Mouse (Mus musculus): Measurements from ENCODE around the gene C2cd5. TPM values are rescaled to one million over a fixed set of nuclear protein-coding genes. Genes with fewer than 3 reads are reported as not detected.

Gene C2cd5
- total and polyA plus RNA-seq, 2 experiments from 2014 or later, result 22.9 to 41.4 TPM

GRCm38 (mm10) chr6:142963480-142964075 lies 136.4 kb downstream of the C2cd5 start:
- DNase-seq (ENCODE audit: low spot score) (no peak), ATAC-seq (ENCODE audit: low FRiP score) (peak; percentile 2; the same call in 1 of the 2 replicates)
- WGBS, result 12% methylated on average over 28 of the region's 30 CpGs
- peaks cover 17% of the 10 kb centered on the region for H3K4me1 ChIP-seq (ENCODE audit: insufficient read depth, low read length)
- TF ChIP-seq CTCF (IDR thresholded peaks at IDR 0.05), result no peak
- peak overlapping the region; percentile 96 for H3K27ac ChIP-seq (ENCODE audit: low read depth, low read length)
- peak overlapping the region; percentile 81 for H3K4me2 ChIP-seq (ENCODE audit: low read depth, low read length, poor library complexity, severe bottlenecking)
- no peaks in the 10 kb centered on the region for H3K27me3 ChIP-seq (ENCODE audit: insufficient read depth, low read length)
- peak overlapping the region; percentile 73 for H3K4me3 ChIP-seq (ENCODE audit: low read depth, low read length)
- no peaks in the 10 kb centered on the region for H3K36me3 ChIP-seq (ENCODE audit: insufficient read depth, low read length)
- H3K9me3 ChIP-seq (ENCODE audit: low read length), result no peaks in the 10 kb centered on the region
- peak overlapping the region; percentile 89 for H3K9ac ChIP-seq (replicated peaks; ENCODE audit: low read length, poor library complexity, severe bottlenecking)

- H3K4me2 ChIP-seq (ENCODE audit: low read depth, low read length, poor library complexity, severe bottlenecking), result peak overlapping the region; percentile 81
- H3K4me1 ChIP-seq (ENCODE audit: insufficient read depth, low read length), result peaks cover 17% of the 10 kb centered on the region
- 87% methylated on average over 14 of the region's 14 CpGs for WGBS
- 0 out of 2 replicates have a peak, but pooled peaks cover 3% of the 10 kb centered on the region for H3K36me3 ChIP-seq (ENCODE audit: insufficient read depth, low read length)
- peak overlapping the region; percentile 73 for H3K4me3 ChIP-seq (ENCODE audit: low read depth, low read length)
- no peaks in the 10 kb centered on the region for H3K9me3 ChIP-seq (ENCODE audit: low read length)
- no peak for ATAC-seq (ENCODE audit: low FRiP score)
- no peak for TF ChIP-seq CTCF (IDR thresholded peaks at IDR 0.05)
- H3K27ac ChIP-seq (ENCODE audit: low read depth, low read length), result no peak overlapping the region
- no peak for DNase-seq (ENCODE audit: low spot score)
- peak overlapping the region; percentile 89; the same call in 1 of the 2 replicates for H3K9ac ChIP-seq (replicated peaks; ENCODE audit: low read length, poor library complexity, severe bottlenecking)
- H3K27me3 ChIP-seq (ENCODE audit: insufficient read depth, low read length), result no peaks in the 10 kb centered on the region
These were observed 137.1 kb downstream of the C2cd5 start for GRCm38 (mm10) chr6:142962881-142963280.

- no peak overlapping the region; the same call in 1 of the 2 replicates for H3K27ac ChIP-seq (ENCODE audit: low read depth, low read length)
- no peaks in the 10 kb centered on the region for H3K27me3 ChIP-seq (ENCODE audit: insufficient read depth, low read length)
- H3K9me3 ChIP-seq (ENCODE audit: low read length), result no peaks in the 10 kb centered on the region
- H3K4me3 ChIP-seq (ENCODE audit: low read depth, low read length), result peak overlapping the region; percentile 73
- H3K4me1 ChIP-seq (ENCODE audit: insufficient read depth, low read length), result peaks cover 17% of the 10 kb centered on the region
- no peak overlapping the region for H3K9ac ChIP-seq (replicated peaks; ENCODE audit: low read length, poor library complexity, severe bottlenecking)
- peak overlapping the region; percentile 81 for H3K4me2 ChIP-seq (ENCODE audit: low read depth, low read length, poor library complexity, severe bottlenecking)
- 0 out of 2 replicates have a peak, but pooled peaks cover 3% of the 10 kb centered on the region for H3K36me3 ChIP-seq (ENCODE audit: insufficient read depth, low read length)
- WGBS, result 68% methylated on average over 10 of the region's 10 CpGs
- no peak for DNase-seq (ENCODE audit: low spot score)
- no peak for ATAC-seq (ENCODE audit: low FRiP score)
- TF ChIP-seq CTCF (IDR thresholded peaks at IDR 0.05), result no peak
These were observed 137.5 kb downstream of the C2cd5 start for GRCm38 (mm10) chr6:142962476-142962875.

GRCm38 (mm10) chr6:142961721-142962455 lies 138.1 kb downstream of the C2cd5 start:
- no peak for ATAC-seq (ENCODE audit: low FRiP score)
- no peak overlapping the region for H3K9ac ChIP-seq (replicated peaks; ENCODE audit: low read length, poor library complexity, severe bottlenecking)
- no peaks in the 10 kb centered on the region for H3K27me3 ChIP-seq (ENCODE audit: insufficient read depth, low read length)
- 0 out of 2 replicates have a peak, but pooled peaks cover 3% of the 10 kb centered on the region for H3K36me3 ChIP-seq (ENCODE audit: insufficient read depth, low read length)
- TF ChIP-seq CTCF (IDR thresholded peaks at IDR 0.05), result no peak
- H3K4me3 ChIP-seq (ENCODE audit: low read depth, low read length), result peak overlapping the region; percentile 73
- H3K27ac ChIP-seq (ENCODE audit: low read depth, low read length), result no peak overlapping the region; the same call in 1 of the 2 replicates
- H3K4me1 ChIP-seq (ENCODE audit: insufficient read depth, low read length), result peaks cover 17% of the 10 kb centered on the region
- H3K4me2 ChIP-seq (ENCODE audit: low read depth, low read length, poor library complexity, severe bottlenecking), result peak overlapping the region; percentile 81
- DNase-seq (ENCODE audit: low spot score), result no peak
- no peaks in the 10 kb centered on the region for H3K9me3 ChIP-seq (ENCODE audit: low read length)
- WGBS, result 78% methylated on average over 9 of the region's 9 CpGs

Other genes with a start within 250 kb of the C2cd5 start
- 17.7 and 25.3 TPM in 2 replicates for gene St8sia1, start 135.7 kb downstream of the C2cd5 start, total RNA-seq (2014; rRNA removed)
- 4.0 and 4.5 TPM in 2 replicates for gene St8sia1, start 135.7 kb downstream of the C2cd5 start, polyA plus RNA-seq (2015; fragmentation: Nextera tagmentation; extraction: Ambion mirVana)
- 130 and 162 TPM in 2 replicates for gene Etnk1, start 67.1 kb upstream of the C2cd5 start, total RNA-seq (2014; rRNA removed)
- 34.9 and 40.3 TPM in 2 replicates for gene Etnk1, start 67.1 kb upstream of the C2cd5 start, polyA plus RNA-seq (2015; fragmentation: Nextera tagmentation; extraction: Ambion mirVana)

Measured in midbrain, postnatal 0 days (tissue).